Mouse (Mus musculus) CH12.LX (cell line): ENCODE measurements at regions not wholly inside any gene's neighbourhood (a gene's known extent, or its start where the extent isn't known, plus 50 kb on each side); places are given as distances from the start of the nearest gene placed in this dataset.

Experiments used
- DNase-seq: peaks from one replicate; pipeline ENCODE4 v3.0.0-alpha.2; 2013; ENCODE audit errors: extremely low read depth
- H3K27ac ChIP-seq: 2 replicates; pipeline ENCODE4 v1.5.1; 2012; ENCODE audit warnings: low read depth, mild to moderate bottlenecking, control low read depth, moderate library complexity; ENCODE audit not compliant: insufficient read depth
- H3K27me3 ChIP-seq: replicated peaks from 2 replicates; pipeline ENCODE3; 2012; ENCODE audit warnings: inconsistent platforms
- H3K36me3 ChIP-seq, 2 experiments: replicated peaks in 1 of 2; 2 replicates each; pipeline versions ENCODE3 to v1.6.1; 2012; ENCODE audit warnings: inconsistent platforms in 1 of 2, low read length in 1 of 2, mild to moderate bottlenecking in 1 of 2, mixed read lengths in 1 of 2, moderate library complexity in 1 of 2; ENCODE audit not compliant: control insufficient read depth in 1 of 2, insufficient read depth in 1 of 2
- H3K4me1 ChIP-seq, 2 experiments: 2 replicates each; pipeline ENCODE4 v1.6.1; 2012; ENCODE audit warnings: inconsistent platforms in 1 of 2, moderate library complexity in 1 of 2; ENCODE audit not compliant: insufficient read depth in 2 of 2, control insufficient read depth in 1 of 2
- H3K4me2 ChIP-seq: 2 replicates; pipeline ENCODE4 v1.6.1; 2012; ENCODE audit warnings: low read depth, mild to moderate bottlenecking, control low read depth; ENCODE audit not compliant: poor library complexity, insufficient read depth, severe bottlenecking
- H3K4me3 ChIP-seq, 3 experiments: fragments of 150-350 bp in 1 of 3; sonication (generic) in 1 of 3; replicated peaks in 1 of 3; 2 replicates each; pipeline versions ENCODE3 to v1.5.1; 2011 to 2012; ENCODE audit warnings: low read depth in 2 of 3, low read length in 2 of 3, mild to moderate bottlenecking in 2 of 3, moderate library complexity in 2 of 3, control low read depth in 1 of 3, improper control_type of control experiment in 1 of 3, inconsistent platforms in 1 of 3, mixed read lengths in 1 of 3; ENCODE audit not compliant: poor library complexity in 1 of 3
- H3K79me2 ChIP-seq: replicated peaks from 2 replicates; pipeline ENCODE4 v1.6.1; 2012; ENCODE audit warnings: mild to moderate bottlenecking, moderate library complexity; ENCODE audit not compliant: control insufficient read depth, poor library complexity, insufficient read depth, severe bottlenecking; ENCODE audit errors: extremely low read depth
- H3K9ac ChIP-seq: 2 replicates; pipeline ENCODE4 v1.6.1; 2012; ENCODE audit warnings: low read depth, mild to moderate bottlenecking, control low read depth, moderate library complexity; ENCODE audit not compliant: insufficient read depth
- H3K9me3 ChIP-seq: replicated peaks from 2 replicates; pipeline ENCODE3; 2012; ENCODE audit warnings: low read length, inconsistent platforms, mixed read lengths
- BHLHE40 ChIP-seq: IDR thresholded peaks from 2 replicates; pipeline ENCODE4 v1.6.1; 2011; ENCODE audit warnings: mild to moderate bottlenecking, low read depth, low read length, improper control_type of control experiment
- CHD1 ChIP-seq: IDR thresholded peaks from 2 replicates; pipeline ENCODE4 v1.6.1; 2012; ENCODE audit warnings: low read depth, low read length, improper control_type of control experiment, inconsistent platforms
- ETS1 ChIP-seq: conservative IDR thresholded peaks from 2 replicates; pipeline ENCODE4 v1.6.1; 2012; ENCODE audit warnings: low read depth, mild to moderate bottlenecking, inconsistent platforms, low read length, improper control_type of control experiment, moderate library complexity
- GABPA ChIP-seq: IDR thresholded peaks from 2 replicates; pipeline ENCODE4 v1.6.1; 2012; ENCODE audit warnings: low read depth, low read length, improper control_type of control experiment, inconsistent platforms; ENCODE audit not compliant: insufficient replicate concordance
- HCFC1 ChIP-seq: IDR thresholded peaks from 2 replicates; pipeline ENCODE4 v1.6.1; 2012; ENCODE audit warnings: low read depth, mild to moderate bottlenecking, inconsistent platforms, low read length, improper control_type of control experiment
- IRF4 ChIP-seq: IDR thresholded peaks from 2 replicates; pipeline ENCODE4 v1.6.1; 2014; ENCODE audit warnings: low read depth, mild to moderate bottlenecking, inconsistent platforms, low read length, improper control_type of control experiment
- MAFK ChIP-seq: IDR thresholded peaks from 2 replicates; pipeline ENCODE4 v1.6.1; 2011; ENCODE audit warnings: low read length, improper control_type of control experiment; ENCODE audit not compliant: insufficient replicate concordance
- MAX ChIP-seq: IDR thresholded peaks from 2 replicates; pipeline ENCODE4 v1.6.1; 2011; ENCODE audit warnings: low read length, improper control_type of control experiment
- MEF2A ChIP-seq: IDR thresholded peaks from 2 replicates; pipeline ENCODE4 v1.6.1; 2014; ENCODE audit warnings: low read depth, mild to moderate bottlenecking, inconsistent platforms, low read length, improper control_type of control experiment, borderline replicate concordance
- MYC ChIP-seq: IDR thresholded peaks from 2 replicates; pipeline ENCODE4 v1.6.1; 2011; ENCODE audit warnings: low read depth, mild to moderate bottlenecking, improper control_type of control experiment, low read length
- NRF1 ChIP-seq: IDR thresholded peaks from 2 replicates; pipeline ENCODE4 v1.6.1; 2014; ENCODE audit warnings: low read depth, mild to moderate bottlenecking, inconsistent platforms, low read length, improper control_type of control experiment, moderate library complexity
- POLR2AphosphoS2 ChIP-seq: IDR thresholded peaks from 2 replicates; pipeline ENCODE4 v1.6.1; 2011; ENCODE audit warnings: low read depth, low read length, improper control_type of control experiment
- RAD21 ChIP-seq: IDR thresholded peaks from 2 replicates; pipeline ENCODE4 v1.6.1; 2011; ENCODE audit warnings: low read depth, mild to moderate bottlenecking, low read length, improper control_type of control experiment, moderate library complexity
- SIN3A ChIP-seq: IDR thresholded peaks from 2 replicates; pipeline ENCODE4 v1.6.1; 2012; ENCODE audit warnings: low read length, improper control_type of control experiment, inconsistent platforms
- TCF12 ChIP-seq: IDR thresholded peaks from 2 replicates; pipeline ENCODE4 v1.6.1; 2014; ENCODE audit warnings: low read depth, mild to moderate bottlenecking, inconsistent platforms, low read length, improper control_type of control experiment
- ZC3H11A ChIP-seq: IDR thresholded peaks from 2 replicates; pipeline ENCODE4 v1.6.1; 2012; ENCODE audit warnings: low read depth, mild to moderate bottlenecking, inconsistent platforms, low read length, improper control_type of control experiment
- ZKSCAN1 ChIP-seq: IDR thresholded peaks from 2 replicates; pipeline ENCODE4 v1.6.1; 2012; ENCODE audit warnings: low read depth, inconsistent platforms, low read length, improper control_type of control experiment, borderline replicate concordance
- ZNF384 ChIP-seq: IDR thresholded peaks from 2 replicates; pipeline ENCODE4 v1.6.1; 2012; ENCODE audit warnings: low read depth, low read length, improper control_type of control experiment, inconsistent platforms
- dilution Hi-C: fragments of 300-500 bp; cut with MboI; formaldehyde crosslinking; loops from 2 replicates; pipeline ENCODE4 v1.14.3; 2020; ENCODE audit warnings: low sequenced_read_pairs; ENCODE audit not compliant: extremely low pct_unique_long_range_greater_than_20kb, extremely low pct_ligation_motif_present
- in situ Hi-C: fragments of 300-500 bp; cut with MboI; formaldehyde crosslinking; loops from 3 replicates; pipeline ENCODE4 v1.14.3; 2019; ENCODE audit warnings: low sequenced_read_pairs, low pct_ligation_motif_present, low pct_unique_long_range_greater_than_20kb, mixed read lengths

- Histone ChIP-seq H3K4me2 (no peak overlapping the region), H3K4me1 (no peaks in the 10 kb centered on the region), H3K9me3 (peaks cover 88% of the 10 kb centered on the region), H3K27me3 (no peaks in the 10 kb centered on the region), H3K27ac (no peak overlapping the region), H3K79me2 (no peaks in the 10 kb centered on the region), H3K4me3 (no peak overlapping the region), H3K36me3 (no peaks in the 10 kb centered on the region)
- in situ Hi-C loops = no loop called here
- TF ChIP-seq NRF1 (no peak), ETS1 (no peak), SIN3A (no peak), POLR2AphosphoS2 (no peak), CHD1 (no peak), IRF4 (no peak), ZC3H11A (no peak), HCFC1 (no peak), RAD21 (no peak), ZNF384 (no peak), TCF12 (no peak), GABPA (no peak), BHLHE40 (no peak), MAX (no peak), MYC (no peak), MAFK (no peak)
- TF ChIP-seq, all 38 proteins: peak for 0
- dilution Hi-C loops = no loop called here
- H3K9ac ChIP-seq = no peak overlapping the region
- no peak for DNase-seq
Measured at GRCm38 (mm10) chr13:60407344-60407743, 194.4 kb upstream of the Dapk1 start.

GRCm38 (mm10) chr13:60409706-60410502 is 191.8 kb upstream of the Dapk1 start:
- Histone ChIP-seq H3K9ac (no peak overlapping the region), H3K9me3 (peaks cover 87% of the 10 kb centered on the region), H3K27me3 (no peaks in the 10 kb centered on the region), H3K27ac (no peak overlapping the region), H3K4me2 (no peak overlapping the region), H3K79me2 (no peaks in the 10 kb centered on the region), H3K36me3 (no peaks in the 10 kb centered on the region), H3K4me1 (no peaks in the 10 kb centered on the region)
- dilution Hi-C loops = no loop called here
- DNase-seq = no peak
- in situ Hi-C loops = no loop called here
- TF ChIP-seq ZKSCAN1 (no peak), ETS1 (no peak), MEF2A (no peak), HCFC1 (no peak)
- TF ChIP-seq, all 38 proteins: peak for 0
- H3K4me3 ChIP-seq = no peak overlapping the region
